Mouse (Mus musculus) frontal cortex, postnatal 36 days (tissue): ENCODE results near the gene B3gnt8.

Source experiments
- DNase-seq, 2 experiments: peaks; one replicate each; pipeline ENCODE4 v3.0.0; 2022; ENCODE audit warnings: low spot score in 2 of 2

B3gnt8 gene

DNA sequence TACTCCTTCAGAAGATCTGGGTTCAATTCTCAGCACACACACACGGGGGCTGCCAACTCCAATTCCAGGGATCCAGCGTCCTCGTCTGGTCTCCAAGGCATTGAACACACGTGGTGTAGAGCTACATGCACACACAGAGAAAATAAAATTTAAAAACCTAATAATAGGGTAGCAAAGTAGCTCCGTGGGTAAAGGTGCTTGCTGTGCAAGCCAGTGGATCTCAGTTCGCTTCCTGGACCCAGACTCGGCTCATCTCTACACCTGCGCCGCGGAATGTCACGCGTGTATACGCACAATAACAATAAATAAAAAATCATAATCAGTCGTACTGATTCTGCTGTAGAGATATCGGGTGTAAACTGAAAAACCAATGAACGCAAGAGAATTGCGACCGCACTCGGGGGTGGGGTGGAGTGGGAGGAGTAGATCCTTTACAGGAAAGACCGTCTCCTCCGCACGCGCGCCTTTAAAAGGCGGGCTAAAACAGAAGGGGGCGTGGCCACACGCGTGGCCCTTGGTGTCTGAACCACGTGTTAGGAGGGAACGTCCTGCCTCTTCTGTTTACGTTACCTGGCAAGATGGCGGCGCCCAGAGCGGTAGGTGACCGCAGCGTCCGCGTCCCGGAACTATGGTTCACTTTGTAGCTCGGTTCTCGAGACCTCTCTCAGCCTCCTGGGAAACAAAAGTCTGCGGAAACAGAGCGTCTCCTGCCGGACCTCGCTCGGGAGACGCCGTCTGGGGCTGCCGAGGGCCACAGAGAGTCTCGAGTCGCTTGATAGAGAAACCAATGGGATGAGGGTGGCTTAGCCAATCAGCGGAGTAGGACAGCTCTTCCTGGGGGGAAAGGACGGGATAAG, 7.4 kb upstream of the B3gnt8 start, which contains the start of gene Dmac2:
Dmac2 (plus strand) TSS at position 550 of the 857 bp plus-strand sequence.
- peak; percentile 88 to 94 for DNase-seq

DNA sequence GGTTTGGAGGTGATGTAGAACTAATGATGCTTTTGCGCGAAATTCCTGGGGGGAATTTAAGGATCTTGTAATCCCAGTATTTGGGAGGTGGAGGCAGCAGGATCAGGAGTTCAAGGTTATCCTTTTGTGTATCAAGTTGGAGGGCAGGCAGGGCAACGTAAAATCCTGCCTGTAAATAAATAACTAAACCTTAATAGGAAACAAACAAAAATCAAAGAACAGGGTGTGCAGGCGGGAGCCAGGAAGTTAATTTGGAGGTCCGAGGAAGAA, 6.8 kb upstream of the B3gnt8 start:
- no peak for DNase-seq

DNA sequence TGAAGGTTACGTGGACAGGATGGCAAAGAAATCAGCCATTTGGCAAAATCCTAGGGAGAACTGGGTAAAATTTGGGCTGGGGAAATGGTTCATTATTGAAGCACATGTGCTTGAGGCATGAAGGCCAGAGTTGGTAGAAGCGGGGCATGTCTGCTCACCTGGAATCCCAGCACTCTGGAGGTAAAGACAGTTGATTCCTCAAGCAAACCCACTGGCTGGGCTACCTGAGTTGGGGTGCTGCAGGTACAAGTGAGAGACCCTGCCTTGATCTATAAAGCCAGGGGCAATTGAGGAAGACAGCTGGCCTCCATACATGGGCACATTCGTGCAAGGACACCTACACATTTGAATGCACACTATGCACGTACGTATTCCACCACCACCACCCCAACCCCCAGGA, 6.4 kb upstream of the B3gnt8 start:
- DNase-seq = no peak

DNA sequence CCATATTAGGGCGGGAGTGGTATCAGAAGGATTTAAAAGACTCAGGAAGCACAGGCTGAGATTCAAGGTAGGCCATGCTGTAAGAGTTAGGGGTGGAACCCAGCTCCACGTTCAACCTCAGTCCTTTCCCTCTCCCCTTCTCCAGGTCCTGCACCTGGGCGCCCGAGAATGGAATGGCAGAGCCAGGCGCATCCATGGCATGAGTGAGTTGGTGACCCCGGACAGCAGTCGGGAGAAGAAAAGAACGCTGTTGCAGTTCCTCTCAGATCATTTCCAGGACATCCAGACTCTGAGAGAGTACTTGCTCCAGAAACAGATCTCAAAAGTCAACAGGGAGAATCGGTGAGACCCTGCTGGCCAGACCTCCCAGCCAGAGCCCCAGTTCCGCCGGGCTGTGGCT, 5.7 kb upstream of the B3gnt8 start:
- DNase-seq = no peak

DNA sequence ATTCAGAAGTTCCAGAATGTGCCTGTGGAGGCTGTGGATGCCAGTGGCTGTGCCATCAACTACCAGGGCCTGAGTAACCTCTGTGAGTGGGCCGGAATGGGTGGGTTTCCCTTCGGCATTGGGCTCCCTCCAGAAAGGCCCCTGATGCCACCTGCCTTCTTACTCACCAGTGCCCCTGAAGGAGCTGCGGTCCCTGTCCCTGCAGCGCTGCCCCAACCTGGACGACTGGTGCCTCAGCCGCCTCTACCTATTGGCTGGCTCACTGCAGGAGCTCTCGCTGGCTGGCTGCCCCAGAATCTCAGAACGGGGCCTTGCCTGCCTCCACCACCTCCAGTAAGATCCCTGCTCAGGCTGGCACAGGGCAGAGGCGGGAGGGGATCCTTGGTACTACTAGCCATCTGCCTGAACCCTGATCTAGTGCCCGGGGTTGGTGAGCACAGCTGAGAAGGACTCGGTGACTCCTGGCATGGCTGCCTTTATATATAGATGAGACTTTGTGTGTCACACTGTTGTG, 2.5 kb upstream of the B3gnt8 start:
- DNase-seq = no peak

DNA sequence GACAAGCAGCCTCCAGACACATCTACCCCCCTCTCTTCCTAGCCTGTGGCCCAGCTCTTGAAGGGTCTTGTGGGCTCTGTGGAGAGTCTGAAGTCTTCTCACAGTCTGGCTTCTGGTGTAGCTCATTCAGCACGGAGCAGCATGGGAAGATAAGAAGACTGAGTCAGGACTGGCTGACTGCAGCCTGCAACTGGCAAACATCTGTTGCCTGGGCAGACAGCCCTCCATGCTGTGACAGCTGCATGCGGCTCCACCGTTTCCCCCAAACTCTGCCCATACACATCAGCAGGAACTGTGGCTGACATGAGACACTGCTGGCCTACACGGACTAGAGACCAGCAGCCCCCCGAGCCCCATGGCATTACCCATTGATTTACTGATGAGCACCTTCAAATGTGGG, 1.6 kb upstream of the B3gnt8 start:
- DNase-seq = no peak

DNA sequence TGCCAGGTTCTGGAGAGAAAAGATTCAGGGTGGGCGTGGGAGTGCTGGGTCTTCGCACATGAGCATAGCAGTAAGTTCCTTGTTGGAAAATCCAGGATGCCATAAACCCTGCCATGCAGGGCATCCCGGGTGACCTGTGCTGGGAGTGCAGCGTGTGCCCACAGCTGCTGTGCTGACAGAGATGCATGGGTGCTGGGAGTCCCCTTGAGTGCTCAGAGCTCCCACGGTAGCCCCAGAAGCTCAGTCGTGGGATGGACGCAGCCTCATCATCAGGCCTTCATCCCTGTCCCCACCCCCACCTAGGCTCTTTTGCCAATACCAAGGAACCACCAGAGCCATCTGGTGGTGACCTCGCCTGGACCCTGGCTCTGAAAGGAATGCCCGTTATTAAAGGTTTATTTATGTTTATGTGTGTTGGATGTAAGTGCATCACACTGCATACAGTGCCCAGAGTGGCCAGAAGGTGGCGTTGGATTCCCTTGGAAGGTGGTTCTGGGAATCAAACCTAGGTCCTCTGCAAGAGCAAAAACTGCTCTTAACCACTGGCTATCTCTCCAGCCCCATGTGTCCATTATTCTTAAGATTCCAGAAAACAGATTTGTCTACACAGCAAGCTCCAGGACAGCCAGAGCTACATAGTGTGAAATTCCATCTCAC, 732 bp upstream of the B3gnt8 start:
- DNase-seq = no peak

DNA sequence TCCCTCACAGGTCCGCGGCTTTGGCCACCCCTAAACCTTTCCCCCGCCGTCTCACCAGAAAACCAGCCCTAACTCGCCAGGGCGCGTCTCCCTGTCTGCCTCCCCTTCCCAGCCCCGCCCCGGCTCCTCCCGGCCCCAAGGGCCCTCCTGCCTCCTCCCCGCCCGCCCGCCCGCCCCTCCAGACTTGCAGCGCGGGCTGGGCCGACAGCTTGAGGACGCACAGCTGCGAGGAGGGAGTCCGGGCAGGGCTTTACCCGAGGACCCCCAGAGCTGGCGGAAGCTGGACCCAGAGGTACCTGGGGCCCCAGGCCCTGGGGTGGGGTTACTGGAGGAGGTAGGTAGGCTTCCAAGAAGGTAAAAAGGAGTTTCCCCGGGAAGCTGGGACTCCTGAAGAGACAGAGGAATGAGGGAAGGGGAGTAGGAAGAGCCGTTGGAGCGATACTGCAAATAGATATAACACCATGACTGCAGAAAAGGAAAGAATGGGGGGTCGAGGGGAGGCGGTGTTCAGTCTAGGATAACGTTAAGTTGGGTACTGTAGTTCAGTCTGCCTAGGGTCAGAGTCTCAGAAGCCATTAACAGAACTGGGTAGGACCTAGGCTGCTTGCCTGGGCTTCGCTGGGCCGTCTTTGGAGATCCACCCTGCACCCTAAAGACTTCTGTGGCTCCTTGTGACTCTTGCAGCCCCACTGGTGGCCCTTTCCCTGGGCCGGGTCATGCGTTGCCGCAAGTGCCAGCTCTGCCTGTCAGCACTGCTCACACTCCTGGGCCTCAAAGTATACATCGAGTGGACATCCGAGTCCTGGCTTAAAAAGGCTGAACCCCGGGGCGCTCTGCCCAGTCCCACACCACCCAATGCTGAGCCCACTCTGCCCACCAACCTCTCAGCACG, 1.2 kb downstream of the B3gnt8 start:
- no peak for DNase-seq

DNA sequence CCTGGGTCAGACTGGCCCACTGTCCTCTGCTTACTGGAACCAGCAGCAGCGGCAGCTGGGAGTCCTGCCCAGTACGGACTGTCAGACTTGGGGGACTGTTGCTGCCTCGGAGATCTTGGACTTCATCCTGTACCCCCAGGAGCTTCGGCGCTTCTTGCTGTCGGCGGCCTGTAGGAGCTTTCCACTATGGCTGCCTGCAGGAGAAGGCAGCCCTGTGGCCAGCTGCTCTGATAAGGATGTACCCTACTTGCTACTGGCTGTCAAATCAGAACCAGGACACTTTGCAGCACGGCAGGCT, 1.8 kb downstream of the B3gnt8 start:
- no peak for DNase-seq

DNA sequence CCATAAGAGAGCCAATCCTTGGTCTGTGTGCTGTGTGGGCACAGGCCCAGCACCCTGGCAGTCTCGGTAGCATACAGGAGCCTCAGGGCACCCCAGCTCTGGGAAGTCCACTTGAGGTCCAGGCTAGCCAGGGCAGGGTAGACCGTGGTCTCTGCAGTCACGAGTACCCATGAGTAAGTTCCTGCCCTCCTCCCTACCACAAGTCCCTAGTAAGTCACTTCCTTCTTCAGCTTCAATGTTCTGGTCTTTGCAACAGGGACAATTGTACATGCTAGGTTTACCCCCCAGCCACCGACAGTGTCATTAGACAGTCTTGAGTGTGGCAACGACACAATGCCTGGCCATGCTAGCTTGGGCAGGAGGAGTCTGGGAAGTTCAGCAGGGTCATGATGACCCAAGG, 6.2 kb downstream of the B3gnt8 start:
- DNase-seq = no peak

DNA sequence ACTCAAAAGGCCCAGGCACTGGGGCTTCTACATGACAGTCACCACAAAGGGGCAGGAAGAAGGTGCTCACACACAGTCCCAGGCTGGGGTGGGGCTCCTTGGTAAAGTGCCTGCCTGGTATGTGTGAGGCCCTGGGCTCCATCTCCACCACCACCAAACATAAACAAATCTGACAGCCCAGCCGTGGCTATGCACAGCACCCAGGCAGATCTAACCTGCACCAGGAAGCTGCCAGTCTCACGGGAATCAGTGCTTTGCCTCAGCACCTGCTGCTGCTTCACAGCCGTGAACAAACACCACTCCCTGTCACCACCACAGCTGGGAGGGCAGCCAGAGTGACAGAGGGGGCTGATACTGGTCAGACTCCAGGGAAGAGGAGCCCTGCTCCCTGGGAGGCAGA, 9.9 kb downstream of the B3gnt8 start:
- no peak for DNase-seq

DNA sequence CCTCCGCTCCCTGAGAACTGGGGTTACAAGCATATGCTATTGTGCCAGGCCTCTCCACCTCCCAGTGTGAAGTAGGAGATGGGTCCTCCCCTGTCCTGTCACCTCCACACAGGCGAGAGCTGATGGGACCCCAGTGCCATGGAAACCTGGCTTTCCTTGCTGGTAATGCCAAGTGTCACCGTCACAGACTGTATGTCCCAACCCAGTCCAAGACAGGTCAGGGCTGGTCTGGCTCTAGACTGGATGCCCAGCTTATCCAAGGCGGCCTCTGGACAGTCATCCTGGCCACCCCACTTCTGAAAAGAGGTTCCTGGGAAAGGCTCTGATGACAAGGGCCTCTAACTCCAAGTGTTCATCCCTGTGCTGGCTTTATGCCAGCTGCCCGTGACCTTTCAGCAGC, 10.6 kb downstream of the B3gnt8 start:
- DNase-seq = no peak

DNA sequence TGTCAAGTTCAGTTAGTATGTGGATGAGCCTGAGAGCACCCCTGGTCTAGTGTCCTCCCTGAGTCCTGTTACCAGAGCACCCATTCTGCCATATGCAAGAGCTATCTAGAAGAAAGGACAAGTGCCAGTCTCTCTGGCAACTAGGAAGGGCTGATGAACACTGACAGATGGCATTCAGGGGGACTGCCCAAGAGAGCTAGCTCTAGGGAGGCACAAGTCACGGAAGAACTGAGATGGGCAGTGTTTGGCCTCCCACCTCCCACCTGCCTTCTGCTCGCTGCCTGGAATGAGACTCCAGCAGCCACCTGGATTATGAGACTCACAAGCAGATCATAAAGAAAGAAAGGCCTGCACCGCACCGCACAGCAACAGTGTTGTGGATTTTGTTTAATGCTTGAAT, 13.3 kb downstream of the B3gnt8 start:
- peak in 1 of 2 experiments; percentile 65 for DNase-seq

DNA sequence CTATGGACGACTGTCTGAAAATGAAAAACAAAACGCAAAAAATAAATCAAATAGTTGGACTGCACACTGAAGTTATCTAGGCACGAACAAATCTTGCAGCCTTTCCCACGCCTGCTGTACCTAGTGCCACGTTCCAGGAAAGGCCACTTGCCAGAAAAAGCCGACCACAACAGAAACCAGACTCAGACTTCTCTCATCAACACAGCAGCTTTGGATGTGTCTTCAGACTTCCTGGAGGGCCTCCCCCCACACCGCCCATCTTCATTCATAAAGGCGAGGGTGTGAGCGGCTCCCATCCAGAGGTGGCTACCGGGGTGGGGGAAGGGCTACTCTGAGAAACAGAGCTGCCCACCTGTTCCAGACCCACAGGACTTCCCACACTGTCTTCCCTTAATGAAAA, 17.7 kb downstream of the B3gnt8 start:
- no peak for DNase-seq

DNA sequence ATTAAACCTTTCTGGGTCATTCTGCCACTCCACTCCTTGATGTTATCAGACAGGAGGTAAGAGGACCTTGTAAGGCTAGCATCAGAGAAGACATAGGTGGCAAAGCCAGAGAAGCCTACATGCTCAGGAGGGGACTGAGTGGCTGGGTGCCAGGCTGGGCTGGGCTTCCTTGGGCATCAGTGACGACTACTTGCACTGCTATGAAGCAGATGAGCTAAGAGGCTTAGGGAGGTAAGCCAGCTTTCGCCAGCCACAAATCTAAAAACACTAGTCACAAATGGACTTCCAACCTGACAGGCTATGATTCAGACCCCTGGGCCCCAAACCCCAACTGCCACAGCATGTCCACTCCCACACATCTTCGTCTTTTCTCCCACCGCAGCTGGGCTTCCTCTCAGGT, 18.2 kb downstream of the B3gnt8 start:
- no peak for DNase-seq

DNA sequence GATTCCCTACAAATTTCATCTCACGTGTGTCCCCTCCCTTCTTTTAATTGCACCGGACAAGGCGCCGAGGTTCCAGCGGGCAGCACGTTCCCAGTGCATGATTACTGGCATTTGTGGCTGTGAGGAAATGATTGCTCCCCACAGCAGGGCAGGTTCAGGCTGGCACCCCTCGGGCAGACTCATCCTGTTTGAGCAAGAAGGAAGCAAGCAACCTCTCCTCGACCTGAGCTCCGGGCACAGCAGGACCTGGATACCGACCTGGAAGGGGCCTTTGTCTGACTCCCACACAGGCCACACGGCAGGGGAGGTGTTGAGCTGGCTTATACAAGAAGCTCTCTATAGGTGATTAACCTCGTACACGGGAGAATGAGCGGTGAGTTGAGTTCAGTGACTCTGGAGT, 18.6 kb downstream of the B3gnt8 start:
- no peak for DNase-seq

DNA sequence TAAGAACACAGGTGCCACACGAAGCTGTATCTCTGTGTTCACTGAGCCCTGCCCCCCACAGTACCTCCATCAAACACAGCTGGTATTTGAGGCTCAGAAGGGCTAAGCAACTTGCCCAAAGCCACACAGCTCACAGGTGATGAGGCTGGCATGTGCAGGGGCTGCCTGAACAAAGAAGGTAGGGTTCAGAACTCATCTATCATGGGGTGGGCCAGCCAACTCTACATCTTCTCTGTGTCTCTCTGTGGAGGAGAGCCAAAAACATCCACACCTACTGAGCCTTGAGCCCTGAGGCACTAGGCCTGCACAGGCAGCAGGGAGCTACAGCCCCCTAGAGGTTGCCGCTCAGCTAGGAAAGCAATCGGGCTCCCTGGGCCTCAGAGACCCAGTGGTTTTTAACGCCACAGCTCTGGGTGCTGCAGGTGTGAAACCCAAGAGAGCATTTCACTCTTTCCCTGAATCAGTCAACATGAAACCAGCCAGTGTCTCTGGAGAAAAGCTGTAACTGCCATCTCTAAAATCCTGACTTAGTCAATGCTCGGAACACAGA, 21.2 kb downstream of the B3gnt8 start:
- no peak for DNase-seq

DNA sequence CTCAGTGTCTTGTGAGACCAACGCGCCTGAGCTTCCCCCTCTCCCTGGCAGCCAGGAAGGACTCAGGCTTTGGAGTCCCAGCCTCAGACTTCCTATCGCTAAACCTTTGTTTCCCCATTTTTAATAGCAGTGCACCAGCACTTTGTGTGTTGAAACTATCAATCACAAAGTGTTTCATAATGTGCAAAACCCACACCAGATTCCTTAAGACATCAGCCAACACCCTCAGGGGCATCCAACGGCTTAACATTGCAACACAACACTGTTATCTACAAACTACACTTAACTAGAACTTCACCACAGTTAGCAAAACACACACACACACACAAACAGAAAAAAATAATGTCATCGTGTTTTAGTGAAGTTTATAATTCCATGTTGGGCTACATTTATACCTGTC, 23.4 kb downstream of the B3gnt8 start:
- no peak for DNase-seq

DNA sequence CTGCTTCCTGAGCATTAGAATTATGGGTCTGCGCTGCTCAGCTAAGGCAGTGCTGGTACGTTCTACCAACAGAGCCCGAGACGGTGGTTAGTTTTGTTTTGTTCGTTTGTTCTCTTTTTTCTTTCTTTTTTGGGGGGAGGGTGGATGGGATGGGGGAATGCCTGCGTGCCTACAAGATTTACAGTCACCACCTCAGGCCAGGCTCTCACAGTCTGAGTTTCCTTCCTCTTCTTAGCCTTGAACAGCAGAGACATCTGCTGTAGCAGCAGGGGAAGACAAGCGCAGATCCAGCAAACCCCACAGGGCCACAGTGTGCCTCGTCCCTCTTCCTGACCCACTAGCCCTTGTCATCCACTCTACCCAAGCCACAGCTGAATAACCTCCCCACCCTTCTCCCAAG, 24.8 kb downstream of the B3gnt8 start:
- DNase-seq = no peak

DNA sequence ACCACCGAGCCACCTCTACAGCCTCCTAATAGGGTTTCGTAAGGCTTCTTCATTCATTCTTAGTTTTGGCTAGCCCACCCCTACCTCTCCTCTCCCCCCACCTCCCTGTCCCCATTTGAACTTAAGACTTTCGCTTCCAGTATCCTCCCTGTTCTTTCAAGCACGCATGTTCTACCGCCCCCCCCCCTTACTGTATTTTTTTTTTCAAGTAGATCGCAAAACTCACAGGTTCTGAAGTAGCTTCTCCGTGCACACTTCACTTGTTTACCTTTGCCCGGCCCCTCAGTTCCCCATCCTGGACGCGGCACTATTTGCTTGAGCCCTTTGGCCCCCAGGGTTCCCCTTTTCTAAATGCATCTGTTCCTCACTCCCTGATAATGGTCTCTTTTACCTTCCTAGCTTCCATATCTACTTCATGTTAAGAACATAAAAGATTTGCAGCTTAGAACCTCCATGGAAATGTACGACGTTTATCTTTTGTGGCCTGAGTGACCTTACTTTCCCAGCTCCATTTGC, 25.8 kb downstream of the B3gnt8 start:
- DNase-seq = no peak

DNA sequence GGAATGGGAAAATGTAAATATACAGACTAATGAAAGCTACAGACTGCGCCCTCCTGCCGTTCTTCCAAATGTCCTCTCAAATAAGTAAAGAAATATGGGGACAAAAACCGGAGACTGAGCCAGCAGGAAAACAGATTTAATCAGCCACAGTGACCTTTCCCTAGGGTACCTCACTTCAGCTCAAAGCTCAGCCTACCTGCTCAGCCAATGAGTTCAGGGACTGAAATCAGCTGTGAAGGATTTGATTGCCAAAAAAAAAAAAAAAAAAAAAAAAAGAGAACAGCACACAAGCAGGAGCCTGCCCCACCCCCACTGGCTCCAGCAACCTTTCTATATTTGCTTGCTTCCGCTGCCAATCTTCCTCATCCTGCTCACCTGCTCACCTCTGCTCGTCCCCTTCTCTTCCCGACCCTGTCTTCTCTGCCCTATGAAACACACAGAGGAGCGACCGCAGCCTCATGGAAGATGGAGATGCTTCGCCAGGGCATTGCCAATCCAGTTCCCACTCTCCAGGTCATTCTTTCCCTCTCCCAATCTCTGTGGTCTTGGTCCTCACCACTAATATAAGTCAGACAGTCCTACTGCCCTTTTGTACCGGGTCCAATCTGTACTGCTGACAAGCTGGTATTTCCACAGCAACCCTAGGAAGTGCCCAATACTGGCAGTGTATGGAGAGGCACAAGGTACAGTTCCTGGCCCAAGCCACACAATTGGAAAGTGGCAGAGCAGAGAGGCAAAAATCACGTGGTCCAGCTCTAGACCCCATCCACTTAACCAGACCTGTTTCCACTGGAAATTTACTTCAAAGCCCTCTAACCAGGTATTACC, 29.4 kb downstream of the B3gnt8 start:
- DNase-seq = no peak
